Mouse (Mus musculus) limb, embryonic 11.5 days (tissue): ENCODE measurements around the gene Tead1. TPM values are rescaled to one million over a fixed set of nuclear protein-coding genes. Genes with fewer than 3 reads are reported as not detected.
A peak's percentile ranks its signal among the peaks of the same experiment; 100 is the strongest.

ENCODE experiments used
- ATAC-seq: fragments of 200-750 bp; cut with Nextera tagmentation; 2 replicates; pipeline ENCODE4 v1.8.0; 2017; ENCODE audit warnings: low read depth; ENCODE audit not compliant: insufficient number of reproducible peaks, low FRiP score, low TSS enrichment
- DNase-seq: peaks from one replicate; pipeline ENCODE4 v3.0.0-alpha.2; 2015; ENCODE audit warnings: low spot score
- H3K27ac ChIP-seq: fragments of 300-500 bp; sonication (generic); replicated peaks from 2 replicates; pipeline ENCODE4 v1.5.1; 2014; ENCODE audit warnings: low read depth, mild to moderate bottlenecking, low read length
- H3K27me3 ChIP-seq: fragments of 300-500 bp; sonication (generic); 2 replicates; pipeline ENCODE4 v1.6.1; 2014; ENCODE audit warnings: mild to moderate bottlenecking, low read length, mixed read lengths; ENCODE audit not compliant: control insufficient read depth, insufficient read depth
- H3K36me3 ChIP-seq: fragments of 300-500 bp; sonication (generic); 2 replicates; pipeline ENCODE4 v1.6.1; 2014; ENCODE audit warnings: mild to moderate bottlenecking, low read length, moderate library complexity, mixed read lengths; ENCODE audit not compliant: control insufficient read depth, insufficient read depth
- H3K4me1 ChIP-seq: fragments of 300-500 bp; sonication (generic); 2 replicates; pipeline ENCODE4 v1.6.1; 2014; ENCODE audit warnings: low read length, mixed read lengths; ENCODE audit not compliant: control insufficient read depth, insufficient read depth
- H3K4me2 ChIP-seq: fragments of 300-500 bp; sonication (generic); 2 replicates; pipeline ENCODE4 v1.6.1; 2014; ENCODE audit warnings: low read depth, mild to moderate bottlenecking, moderate library complexity; ENCODE audit not compliant: severe bottlenecking
- H3K4me3 ChIP-seq: fragments of 300-500 bp; sonication (generic); 2 replicates; pipeline ENCODE4 v1.5.1; 2014; ENCODE audit warnings: low read depth, low read length
- H3K9ac ChIP-seq: fragments of 300-500 bp; sonication (generic); 2 replicates; pipeline ENCODE4 v1.6.1; 2014; ENCODE audit warnings: mild to moderate bottlenecking, low read length
- H3K9me3 ChIP-seq: fragments of 300-500 bp; sonication (generic); 2 replicates; pipeline ENCODE4 v1.6.1; 2016; ENCODE audit warnings: low read length; ENCODE audit not compliant: control insufficient read depth
- WGBS: fragments of 180-500 bp; shearing (Covaris S2); extraction: QIAGEN DNeasy Blood & Tissue Kit; methylation state at CpG from one replicate; pipeline ENCODE4 v1.1.7; 2014; 5-methylcytosine and 5-hydroxymethylcytosine counted together
- microRNA-seq: library from miRNA; unstranded; fragments of <30 nt; microRNA quantifications from one replicate; pipeline ENCODE4, GENCODE M21; 2016
- polyA plus RNA-seq: library from polyadenylated mRNA; unstranded; fragments of >200 nt; fragmentation: Nextera tagmentation; extraction: Ambion mirVana; gene quantifications from 2 replicates; pipeline ENCODE4 v1.2.1, GENCODE M21; 2014

Tead1 gene
- polyA plus RNA-seq, 1 experiment from 2014 or later: 18.3 TPM

DNA sequence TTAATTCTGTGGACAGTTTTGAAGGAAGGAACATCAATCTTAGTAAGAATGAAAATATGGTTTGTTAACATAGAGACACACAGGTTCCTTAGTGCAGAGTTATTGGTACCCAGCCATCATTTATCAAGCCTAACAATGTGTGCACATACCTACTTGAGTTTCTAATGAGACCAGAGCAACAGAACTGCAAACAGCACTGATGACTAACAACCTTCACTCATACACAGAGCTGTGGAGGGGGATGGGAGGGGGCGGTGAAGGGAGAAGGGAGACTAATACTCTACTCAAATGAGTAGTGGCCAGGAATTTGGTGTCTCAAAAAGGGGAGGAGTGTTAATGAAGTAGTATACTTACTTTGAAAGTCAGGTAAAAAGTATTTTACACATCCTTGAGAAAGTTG lies 263.9 kb downstream of the Tead1 start:
- Histone ChIP-seq H3K9ac (no peak overlapping the region), H3K4me3 (no peak overlapping the region), H3K4me2 (no peak overlapping the region), H3K9me3 (no peaks in the 10 kb centered on the region), H3K27me3 (no peaks in the 10 kb centered on the region), H3K36me3 (no peaks in the 10 kb centered on the region), H3K4me1 (no peaks in the 10 kb centered on the region), H3K27ac (no peak overlapping the region)
- DNase-seq (no peak), ATAC-seq (no peak)
- 88% methylated on average over 1 of the region's 1 CpGs for WGBS

DNA sequence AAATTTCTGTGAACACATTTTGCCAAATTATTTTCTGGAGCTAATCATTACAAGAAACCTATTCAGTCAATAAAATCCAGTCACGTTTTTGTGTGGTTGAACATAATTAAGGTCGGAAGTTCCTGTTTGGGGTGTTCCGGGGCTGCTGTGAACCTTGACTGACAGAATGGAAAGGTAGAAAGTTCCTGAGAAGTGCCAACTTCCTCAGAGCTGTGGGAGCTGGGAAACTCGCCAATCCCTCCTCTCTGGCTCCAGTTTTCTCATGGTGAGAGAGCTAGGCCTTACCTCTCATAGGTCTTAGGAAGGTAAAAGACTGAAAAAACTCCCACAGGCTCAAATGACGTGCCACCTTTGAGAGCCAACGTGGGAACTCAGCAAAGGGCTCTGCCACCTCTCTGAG lies 267.6 kb downstream of the Tead1 start:
- Histone ChIP-seq H3K27ac (no peak overlapping the region), H3K27me3 (no peaks in the 10 kb centered on the region), H3K36me3 (no peaks in the 10 kb centered on the region), H3K4me2 (no peak overlapping the region), H3K4me3 (no peak overlapping the region), H3K9ac (no peak overlapping the region), H3K9me3 (no peaks in the 10 kb centered on the region), H3K4me1 (no peaks in the 10 kb centered on the region)
- 58% methylated on average over 6 of the region's 6 CpGs for WGBS
- DNase-seq (no peak), ATAC-seq (no peak)

GRCm38 (mm10) chr7:112953777-112954291 lies 274.7 kb downstream of the Tead1 start, which contains the start of gene Rassf10:
Rassf10 (plus strand) TSS chr7:112953962.
- Histone ChIP-seq H3K27me3 (peaks cover 25% of the 10 kb centered on the region), H3K9ac (peak within 1 kb of the TSS; percentile 13; the same call in 1 of the 2 replicates), H3K4me2 (peak within 1 kb of the TSS; percentile 86), H3K4me3 (peak within 1 kb of the TSS; percentile 41), H3K27ac (no peak within 1 kb of the TSS), H3K36me3 (no peaks in the 10 kb centered on the region), H3K9me3 (no peaks in the 10 kb centered on the region), H3K4me1 (peaks cover 11% of the 10 kb centered on the region)
- DNase-seq (peak; percentile 89), ATAC-seq (peak; percentile 90)
- WGBS: under 1% methylated on average over 39 of the region's 41 CpGs

- H3K4me2 ChIP-seq: peak overlapping the region; percentile 86
- WGBS: 1% methylated on average over 82 of the region's 82 CpGs
- H3K27me3 ChIP-seq: peaks cover 25% of the 10 kb centered on the region
Measured at GRCm38 (mm10) chr7:112954351-112955102, 275.4 kb downstream of the Tead1 start.

DNA sequence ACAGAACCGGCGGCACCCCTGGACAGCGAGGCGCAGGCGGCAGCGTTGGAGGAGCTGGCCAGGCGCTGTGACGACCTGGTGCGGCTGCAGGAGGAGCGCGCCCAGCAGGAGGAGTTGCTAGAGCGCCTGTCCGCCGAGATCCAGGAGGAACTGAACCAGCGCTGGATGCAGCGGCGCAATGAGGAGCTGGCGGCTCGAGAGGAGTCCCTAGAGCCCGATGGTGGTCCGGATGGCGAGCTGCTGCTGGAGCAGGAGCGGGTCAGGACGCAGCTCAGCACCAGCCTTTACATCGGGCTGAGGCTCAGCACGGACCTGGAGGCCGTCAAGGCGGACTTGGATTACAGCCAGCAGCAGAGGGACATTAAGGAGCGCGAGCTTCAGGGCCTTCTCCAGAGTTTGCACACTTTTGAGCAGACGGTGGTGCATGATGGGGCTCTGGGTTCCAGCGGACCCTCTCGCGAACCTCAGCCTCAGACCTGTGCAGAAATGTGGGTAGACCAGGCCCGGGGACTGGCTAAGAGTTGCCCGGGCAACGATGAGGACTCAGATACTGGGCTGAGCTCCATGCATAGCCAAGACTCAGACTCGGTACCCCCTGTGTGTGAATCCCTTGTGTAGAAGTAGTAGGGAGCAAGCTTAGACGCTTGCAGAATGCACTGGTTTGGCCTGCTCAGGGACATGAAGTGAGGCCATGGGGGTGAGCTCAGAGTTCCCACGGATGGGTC lies 276.1 kb downstream of the Tead1 start:
- Histone ChIP-seq H3K4me3 (peak overlapping the region; percentile 41), H3K4me2 (peak overlapping the region; percentile 86), H3K9ac (peak overlapping the region; percentile 37; the same call in 1 of the 2 replicates), H3K36me3 (no peaks in the 10 kb centered on the region), H3K9me3 (no peaks in the 10 kb centered on the region), H3K27ac (no peak overlapping the region), H3K4me1 (peaks cover 11% of the 10 kb centered on the region), H3K27me3 (peaks cover 25% of the 10 kb centered on the region)
- no peak for ATAC-seq
- DNase-seq: peak; percentile 60
- WGBS: 3% methylated on average over 40 of the region's 40 CpGs

More at GRCm38 (mm10) chr7:112954351-112955102, 275.4 kb downstream of the Tead1 start:
- Histone ChIP-seq H3K4me3 (peak overlapping the region; percentile 41), H3K27ac (no peak overlapping the region), H3K36me3 (no peaks in the 10 kb centered on the region), H3K4me1 (peaks cover 11% of the 10 kb centered on the region), H3K9ac (peak overlapping the region; percentile 37), H3K9me3 (no peaks in the 10 kb centered on the region)
- DNase-seq: peak; percentile 58
- no peak for ATAC-seq

DNA sequence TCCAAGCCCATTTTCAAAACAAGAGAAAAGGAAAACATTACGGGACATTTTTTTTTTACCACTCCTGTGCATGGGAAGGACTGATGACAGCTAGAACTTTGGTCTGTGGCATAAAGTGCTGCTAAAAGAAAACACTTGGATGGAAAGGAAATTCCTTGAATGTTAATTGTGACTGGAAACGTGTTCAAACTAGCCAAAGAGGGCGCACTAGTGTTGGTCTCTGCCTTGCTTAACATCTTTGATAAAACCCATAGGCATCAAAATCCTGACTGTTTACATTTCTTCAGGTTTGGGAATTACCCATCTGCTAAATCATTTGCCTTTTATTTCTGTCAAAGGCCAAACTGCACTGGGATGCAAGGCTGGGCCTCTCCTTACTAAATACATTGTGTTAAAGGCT lies 276.8 kb downstream of the Tead1 start:
- WGBS: 33% methylated on average over 3 of the region's 3 CpGs
- H3K4me2 ChIP-seq: no peak overlapping the region
- no peak overlapping the region for H3K27ac ChIP-seq
- no peak for ATAC-seq
- DNase-seq: no peak
- H3K4me3 ChIP-seq: no peak overlapping the region; the same call in 1 of the 2 replicates
- H3K9me3 ChIP-seq: no peaks in the 10 kb centered on the region
- H3K36me3 ChIP-seq: no peaks in the 10 kb centered on the region
- no peak overlapping the region for H3K9ac ChIP-seq
- peaks cover 25% of the 10 kb centered on the region for H3K27me3 ChIP-seq
- peaks cover 11% of the 10 kb centered on the region for H3K4me1 ChIP-seq

Small RNA genes within 50 kb of the gene (microRNA-seq; reads per million reads assigned to microRNA genes)
- not detected for gene Gm44462
